Mouse (Mus musculus): ENCODE data around the gene Duxbl3.

- TF ChIP-seq CTCF (IDR thresholded peaks at IDR 0.05; ENCODE audit: insufficient read depth, low read length) (no peak), POLR2A (IDR thresholded peaks at IDR 0.05; ENCODE audit: borderline replicate concordance, extremely low read depth, low read depth, low read length) (no peak)
Observed at GRCm38 (mm10) chr14:26316246-26316730, 58.5 kb downstream of the Duxbl3 start.
